Mouse (Mus musculus) cerebellum, postnatal 25 days (tissue): ENCODE data around the gene Casc1.

ENCODE experiments used
- DNase-seq, 2 experiments: peaks; one replicate each; pipeline ENCODE4 v3.0.0; 2021; ENCODE audit warnings: mixed read lengths in 2 of 2

Gene Casc1

DNA sequence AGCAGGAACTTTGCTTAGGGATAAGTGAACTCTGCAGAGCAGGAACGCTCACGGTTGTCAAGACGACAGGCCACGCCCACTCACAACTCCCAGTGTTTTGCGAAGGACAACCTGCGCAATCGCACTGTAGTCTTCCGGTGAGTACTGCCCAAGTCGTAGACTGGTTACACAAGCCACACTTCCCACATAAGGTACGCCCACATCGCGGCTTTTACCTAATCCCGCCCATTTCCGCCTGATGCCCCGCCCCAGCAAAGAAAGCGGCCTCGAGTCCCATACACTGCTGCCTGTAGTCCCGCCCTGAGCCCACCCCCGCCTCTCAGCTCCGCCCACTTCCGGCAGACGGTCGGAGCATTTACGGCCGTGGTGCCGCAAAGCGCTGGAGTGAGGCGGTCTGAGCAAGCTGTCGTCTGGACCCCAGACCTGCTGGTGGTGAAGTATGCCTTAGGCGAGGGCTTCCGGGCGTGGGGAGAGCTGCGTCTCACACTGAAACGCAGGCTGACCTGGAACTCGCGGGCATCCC, at the start of gene Casc1, which contains the start of gene Etfrf1:
Gene Casc1 (minus strand): TSS at position 190 of the 523 bp plus-strand sequence.
Gene Etfrf1 (plus strand): TSS at position 319 of the 523 bp plus-strand sequence.
- peak; percentile 96 to 97 for DNase-seq

DNA sequence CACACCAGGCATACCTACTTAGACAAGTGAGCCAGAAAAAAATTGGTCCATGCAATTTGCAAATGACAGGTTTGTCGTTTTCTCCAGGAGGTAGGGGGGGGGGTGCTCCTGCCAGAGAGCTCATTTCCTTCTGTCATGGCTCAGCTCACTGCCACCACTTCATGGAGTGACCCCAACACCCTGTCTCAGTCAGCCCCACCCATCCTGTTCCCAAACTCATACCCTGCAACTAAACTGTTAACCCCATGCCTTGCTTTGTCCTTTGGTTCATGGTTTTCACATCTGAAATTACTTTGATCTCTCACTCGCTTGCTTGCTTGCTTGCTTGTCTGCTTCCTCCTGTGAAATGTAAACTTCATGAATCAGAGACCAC, 45.9 kb upstream of the Casc1 start:
- DNase-seq: no peak

DNA sequence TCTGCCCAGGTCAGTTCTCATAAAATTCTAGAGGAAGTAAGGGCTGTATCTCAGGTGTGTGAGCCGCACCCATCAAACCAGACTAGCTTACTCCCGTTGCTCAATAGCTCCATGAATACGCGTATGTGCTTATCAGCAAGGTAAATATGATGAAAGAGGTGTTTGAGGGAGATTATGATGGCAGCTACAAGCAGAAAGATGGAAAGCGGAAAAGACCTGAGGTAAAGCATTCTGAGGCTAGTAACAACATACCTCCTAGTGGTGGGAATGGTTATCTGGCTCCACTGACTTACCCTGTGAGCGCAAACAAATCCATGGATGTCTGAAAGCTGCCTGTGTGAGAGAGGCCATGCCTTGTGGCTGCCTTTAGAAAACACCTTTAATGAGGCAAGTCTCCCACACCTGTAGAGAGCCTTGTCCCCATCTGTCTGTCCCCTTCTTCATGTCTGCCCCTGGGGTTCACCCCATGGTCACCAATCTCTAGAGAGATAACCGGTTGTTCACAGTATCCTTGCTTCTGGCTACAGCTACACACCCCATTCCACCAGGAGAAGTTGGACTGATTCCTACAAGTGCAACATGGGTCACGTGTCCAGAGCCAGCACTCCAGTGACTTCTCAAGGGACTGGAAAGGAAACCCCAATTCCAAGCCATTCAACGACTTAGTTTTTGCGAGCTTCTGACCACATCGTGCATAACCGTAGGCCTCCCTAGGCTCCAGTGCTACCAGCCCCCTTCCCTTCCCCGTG, 45.3 kb upstream of the Casc1 start:
- no peak for DNase-seq

DNA sequence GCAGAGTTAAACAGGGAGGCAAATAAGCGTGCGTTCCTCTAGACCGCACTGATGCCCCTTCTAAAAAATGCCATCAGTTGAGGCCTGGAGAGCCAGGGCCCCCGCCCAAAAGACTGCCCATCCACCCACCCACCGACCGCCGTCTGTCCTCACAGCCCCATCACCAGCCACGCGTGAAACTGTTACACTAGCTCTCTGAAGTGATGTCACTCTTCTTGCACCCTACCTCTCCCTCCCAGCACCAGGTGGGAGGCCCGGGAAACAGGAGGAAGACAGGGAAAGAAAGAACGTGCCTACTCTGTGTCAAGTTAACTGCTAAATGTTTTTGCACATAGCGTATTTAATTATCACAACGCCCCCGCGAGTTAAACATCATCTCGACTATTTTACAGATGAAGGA, 40.0 kb upstream of the Casc1 start:
- DNase-seq: peak in 1 of 2 experiments; percentile 53

DNA sequence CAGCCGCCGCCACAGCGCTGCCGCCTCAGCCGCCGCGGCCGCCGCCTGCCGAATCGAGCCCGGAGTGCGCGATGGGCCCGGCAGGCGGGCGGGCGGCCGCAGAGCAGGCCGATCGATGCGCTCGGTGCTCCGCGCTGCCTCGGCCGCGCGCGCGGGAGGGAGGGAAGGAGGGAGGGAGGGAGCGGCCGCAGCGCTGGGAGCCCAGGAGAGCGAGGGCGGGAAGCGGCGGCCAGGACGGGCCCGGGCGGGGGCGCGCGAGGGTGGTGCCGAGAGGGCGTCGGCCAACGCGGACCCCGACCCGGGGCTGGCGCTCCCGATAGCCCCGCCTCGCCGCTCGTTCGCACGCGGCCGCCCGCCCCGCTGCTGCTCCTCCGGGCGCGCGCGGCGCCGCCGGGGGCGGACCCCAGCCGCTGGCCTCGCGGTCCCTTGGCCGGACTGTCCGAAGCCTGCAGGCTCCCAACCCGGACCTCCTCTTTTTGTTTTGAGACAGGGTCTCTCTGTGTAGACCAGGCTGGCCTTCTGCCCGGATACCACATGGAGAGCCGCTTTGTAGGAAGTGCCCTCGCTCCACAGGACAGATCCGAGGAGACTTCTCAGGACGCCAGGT, 39.5 kb upstream of the Casc1 start, which contains the start of gene Kras:
Gene Kras (minus strand): TSS at position 55 of the 607 bp plus-strand sequence.
- peak; percentile 93 to 96 for DNase-seq

DNA sequence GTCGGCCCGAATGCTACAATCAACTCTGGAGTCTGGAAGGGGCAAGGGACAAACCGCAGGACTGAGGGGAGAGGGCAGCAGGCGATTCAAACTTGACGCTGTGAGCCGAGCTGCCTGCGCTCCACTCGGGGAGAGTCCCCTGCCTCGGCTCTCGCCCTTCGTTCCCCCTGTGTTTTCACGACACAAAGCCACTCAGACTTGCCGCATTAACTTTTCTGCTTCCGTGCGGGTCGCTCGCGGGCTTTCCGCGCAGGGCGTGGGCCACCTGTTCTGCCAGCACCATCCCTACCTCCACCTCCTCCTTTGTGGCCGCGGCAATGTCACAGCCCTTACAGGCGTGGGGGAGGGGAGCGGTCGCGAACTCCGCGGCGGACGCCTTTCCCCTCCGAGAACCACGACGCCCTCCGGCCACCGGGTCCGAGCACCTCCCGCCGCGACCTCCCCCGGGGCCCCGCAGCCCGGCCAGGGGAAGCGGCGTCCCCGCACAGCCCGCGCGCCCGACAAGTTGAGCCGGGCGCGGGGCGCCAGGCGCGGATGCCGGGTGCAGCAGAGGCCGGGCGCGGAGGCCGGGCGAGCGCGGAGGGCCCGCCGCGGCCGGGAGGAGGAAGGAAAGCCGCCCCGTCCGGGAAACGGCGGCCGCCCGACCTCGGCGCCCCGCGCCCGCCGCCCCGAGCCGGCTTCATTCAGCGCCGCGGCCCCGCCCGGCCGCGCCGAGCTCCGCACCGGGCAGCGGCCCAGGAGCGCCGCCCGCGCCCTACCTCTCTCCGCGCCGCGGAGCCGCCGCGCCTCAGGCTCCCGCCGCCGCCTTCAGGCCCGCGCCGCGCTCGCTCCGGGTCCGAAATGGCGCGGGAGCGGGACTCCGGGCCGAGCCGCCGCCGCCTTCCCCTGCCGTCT, 38.7 kb upstream of the Casc1 start:
- DNase-seq: peak; percentile 78

DNA sequence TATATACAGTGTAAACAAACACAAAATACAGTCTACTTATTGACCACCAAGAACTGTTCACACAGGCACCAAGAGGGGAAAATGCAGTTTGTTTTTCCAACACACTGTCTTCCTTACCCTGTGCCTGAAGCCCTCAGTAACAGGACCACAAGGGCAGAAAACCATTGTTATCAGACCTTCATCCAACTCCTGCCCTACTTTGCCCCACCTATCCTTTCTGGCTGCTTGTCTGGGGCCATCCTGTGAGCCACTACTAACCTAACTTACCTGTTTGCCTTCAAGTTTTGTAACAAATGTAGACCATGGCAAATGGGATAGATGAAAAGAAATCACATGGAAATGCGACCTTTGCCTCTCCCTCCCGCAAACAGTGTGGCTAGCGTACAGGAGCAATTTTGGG, 37.1 kb upstream of the Casc1 start:
- no peak for DNase-seq

DNA sequence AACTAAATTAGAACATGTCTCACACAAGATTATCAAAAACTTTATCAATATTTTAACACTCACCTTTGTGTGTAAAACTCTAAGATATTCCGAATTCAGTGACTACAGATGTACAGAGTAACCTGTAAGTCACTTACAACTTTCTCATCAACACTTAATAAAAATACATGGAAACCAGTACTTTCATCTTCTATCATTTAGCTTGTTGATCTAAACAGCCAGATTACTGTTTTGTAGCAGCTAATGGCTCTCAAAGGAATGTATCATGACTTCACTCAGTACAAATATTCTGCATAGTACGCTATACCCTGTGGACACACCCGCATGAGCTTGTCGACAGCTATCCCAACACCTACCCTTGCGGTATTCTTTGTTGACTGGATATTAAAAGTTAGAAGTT, 36.0 kb upstream of the Casc1 start:
- no peak for DNase-seq

DNA sequence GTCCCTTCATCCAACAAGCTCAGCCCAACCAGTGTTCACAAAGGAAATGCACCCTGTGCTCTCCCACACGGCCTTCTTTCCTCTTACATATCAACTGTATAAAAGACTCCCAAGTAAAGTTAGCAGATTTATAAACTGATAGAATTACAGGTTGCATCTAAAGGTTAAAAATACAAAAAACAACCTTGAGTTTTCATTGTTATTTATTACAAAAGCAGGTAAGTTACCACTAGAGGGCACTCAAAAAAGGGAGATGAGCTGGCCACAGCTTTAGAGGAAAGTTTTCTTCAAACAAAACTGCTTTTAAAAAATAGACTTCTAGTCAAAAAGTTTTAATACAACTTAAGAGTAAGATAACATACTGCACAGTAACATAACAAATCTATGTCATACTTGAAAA, 31.7 kb upstream of the Casc1 start:
- no peak for DNase-seq

DNA sequence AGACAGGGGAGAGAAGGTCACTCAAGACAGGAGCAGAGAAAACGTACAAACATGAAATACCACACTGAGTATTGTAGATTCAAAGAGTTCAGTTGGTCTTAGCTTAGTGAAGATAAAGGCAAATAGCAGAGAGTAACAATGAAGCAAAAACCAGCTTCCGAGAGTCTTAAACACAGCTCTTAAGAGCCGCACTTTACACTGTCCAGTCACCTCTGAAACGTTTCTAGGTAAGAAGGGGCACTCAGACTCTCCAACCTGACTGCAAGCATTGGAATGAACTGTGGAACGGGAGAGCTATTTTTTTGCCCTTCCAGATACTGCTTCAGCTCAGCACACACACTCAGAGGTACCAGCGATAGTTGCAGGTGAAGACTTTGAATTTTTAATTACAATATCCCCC, 29.5 kb upstream of the Casc1 start:
- DNase-seq: no peak

DNA sequence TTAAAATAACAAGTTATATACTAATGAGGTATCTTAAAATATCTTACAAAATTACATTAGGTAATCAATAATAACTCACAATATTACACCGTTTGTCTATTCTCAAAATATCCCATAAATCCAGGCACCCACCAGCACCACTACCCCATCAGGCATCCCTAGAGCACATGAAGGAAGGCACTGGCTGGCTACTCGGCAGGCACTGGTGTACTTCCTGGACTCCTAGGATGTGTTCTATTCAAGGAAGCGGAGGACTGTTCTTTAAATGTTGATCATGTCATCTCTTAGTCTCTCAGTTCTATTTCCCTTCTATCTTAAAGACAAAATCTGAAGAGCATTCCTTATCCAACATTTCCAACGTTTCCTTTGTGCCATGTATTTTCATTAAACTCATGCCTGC, 26.3 kb upstream of the Casc1 start:
- no peak for DNase-seq

DNA sequence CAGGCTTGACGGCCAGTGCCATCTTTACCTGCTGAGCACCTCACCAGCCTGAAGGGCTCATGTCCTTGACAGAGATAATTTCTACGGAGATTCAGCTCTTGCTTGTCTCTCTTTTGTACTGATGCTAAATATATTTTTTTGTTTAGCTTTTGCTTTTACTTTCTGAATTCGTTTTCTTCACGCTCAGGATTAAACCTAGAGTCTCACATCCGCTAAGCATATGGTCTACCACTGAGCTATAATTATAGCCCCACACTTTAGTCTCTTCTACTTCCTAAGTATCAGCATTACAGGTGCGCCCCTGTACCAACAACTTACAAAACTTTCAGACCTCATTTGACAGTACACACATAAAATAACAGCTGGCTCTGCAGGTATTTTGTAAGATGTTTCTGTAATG, 24.6 kb upstream of the Casc1 start:
- no peak for DNase-seq

DNA sequence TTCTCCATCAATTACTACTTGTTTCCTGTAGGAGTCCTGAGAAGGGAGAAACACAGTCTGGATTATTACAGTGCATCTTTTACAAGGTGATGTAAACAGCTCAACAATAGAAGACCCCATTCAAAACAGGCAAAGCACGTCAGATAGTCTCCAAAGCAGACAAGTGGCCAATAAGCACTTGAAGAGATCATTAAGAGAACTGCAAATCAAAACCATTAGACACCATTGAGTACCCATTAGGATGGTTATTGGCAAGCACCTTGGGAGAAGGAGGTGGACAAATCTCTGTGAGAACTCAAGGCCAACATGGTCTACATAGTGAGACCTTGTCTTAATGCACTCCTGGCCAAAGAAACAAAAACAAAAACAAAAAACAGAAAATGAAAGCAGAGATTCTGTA, 23.6 kb upstream of the Casc1 start:
- no peak for DNase-seq

DNA sequence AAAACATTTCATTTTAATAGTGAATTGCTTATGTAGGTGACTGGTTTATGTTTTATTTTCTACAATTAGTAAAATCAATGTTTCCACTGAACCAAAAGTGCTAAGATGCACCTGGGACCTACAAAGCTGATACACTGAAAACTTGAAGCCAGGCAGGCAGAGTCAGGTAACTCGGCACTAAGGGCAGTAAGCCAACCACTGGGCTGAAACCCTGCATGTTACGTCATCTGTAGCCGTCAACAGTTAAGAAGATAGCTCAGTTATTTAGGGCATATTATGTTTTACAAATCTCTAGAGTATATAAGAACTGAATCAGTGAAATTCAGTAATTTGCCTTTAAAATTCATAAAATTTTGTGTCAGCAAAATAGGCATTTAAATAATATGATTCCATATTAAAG, 15.5 kb upstream of the Casc1 start:
- peak in 1 of 2 experiments; percentile 38 for DNase-seq

DNA sequence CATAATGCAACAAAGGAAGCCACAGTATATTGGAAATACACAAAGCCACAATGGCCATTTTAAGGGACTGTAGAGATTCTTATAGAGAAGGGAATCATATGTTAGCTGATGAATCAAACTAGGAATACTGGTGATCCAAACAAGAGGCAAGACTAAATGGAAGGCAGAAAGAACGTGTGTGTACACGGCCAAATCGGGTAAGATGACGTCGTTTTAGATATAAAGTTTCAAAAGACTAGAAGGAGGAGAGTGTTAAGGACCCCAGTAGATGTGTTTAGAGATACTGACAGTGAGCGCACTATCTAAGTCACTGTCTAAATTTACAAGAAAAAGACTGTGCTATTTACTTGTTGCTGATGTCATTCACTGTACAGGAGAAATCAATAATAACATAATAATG, 13.4 kb upstream of the Casc1 start:
- no peak for DNase-seq

DNA sequence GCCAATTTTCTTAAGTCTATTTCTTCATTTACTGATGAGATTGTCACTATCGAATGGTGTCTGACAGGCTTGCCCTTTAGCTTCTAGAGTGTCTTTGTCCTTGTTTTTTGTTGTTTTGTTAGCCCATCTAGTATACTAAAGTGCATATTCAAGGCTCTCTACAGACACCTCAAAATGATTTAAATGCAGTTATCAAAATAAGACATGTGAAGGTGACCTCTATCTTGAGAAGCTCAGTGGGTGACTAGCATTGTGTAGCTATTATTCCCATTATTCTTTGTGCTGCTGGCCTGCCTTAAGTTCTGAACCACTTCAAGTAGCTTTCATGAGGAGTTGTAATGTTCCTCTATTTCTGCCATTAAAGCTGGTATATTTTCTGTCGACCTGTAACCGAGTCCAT, 5.0 kb upstream of the Casc1 start:
- no peak for DNase-seq

DNA sequence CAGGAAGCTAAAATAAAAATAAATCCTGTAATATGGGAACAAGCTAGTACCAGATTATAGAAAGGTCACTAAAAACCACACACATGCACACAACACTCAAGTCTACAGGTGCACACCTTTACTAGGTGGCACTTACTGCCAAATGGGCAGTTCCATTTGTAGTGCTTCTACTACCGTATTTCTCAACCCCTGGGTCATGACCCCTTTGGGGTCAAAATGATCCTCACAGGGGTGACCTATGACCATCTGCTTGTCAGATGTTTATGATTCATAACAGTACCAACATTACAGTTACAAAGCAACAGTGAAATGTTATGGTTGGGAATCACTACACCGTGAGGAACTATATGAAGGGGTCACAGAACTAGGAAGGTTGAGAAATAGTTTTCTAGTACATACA, 3.1 kb upstream of the Casc1 start:
- DNase-seq: no peak

DNA sequence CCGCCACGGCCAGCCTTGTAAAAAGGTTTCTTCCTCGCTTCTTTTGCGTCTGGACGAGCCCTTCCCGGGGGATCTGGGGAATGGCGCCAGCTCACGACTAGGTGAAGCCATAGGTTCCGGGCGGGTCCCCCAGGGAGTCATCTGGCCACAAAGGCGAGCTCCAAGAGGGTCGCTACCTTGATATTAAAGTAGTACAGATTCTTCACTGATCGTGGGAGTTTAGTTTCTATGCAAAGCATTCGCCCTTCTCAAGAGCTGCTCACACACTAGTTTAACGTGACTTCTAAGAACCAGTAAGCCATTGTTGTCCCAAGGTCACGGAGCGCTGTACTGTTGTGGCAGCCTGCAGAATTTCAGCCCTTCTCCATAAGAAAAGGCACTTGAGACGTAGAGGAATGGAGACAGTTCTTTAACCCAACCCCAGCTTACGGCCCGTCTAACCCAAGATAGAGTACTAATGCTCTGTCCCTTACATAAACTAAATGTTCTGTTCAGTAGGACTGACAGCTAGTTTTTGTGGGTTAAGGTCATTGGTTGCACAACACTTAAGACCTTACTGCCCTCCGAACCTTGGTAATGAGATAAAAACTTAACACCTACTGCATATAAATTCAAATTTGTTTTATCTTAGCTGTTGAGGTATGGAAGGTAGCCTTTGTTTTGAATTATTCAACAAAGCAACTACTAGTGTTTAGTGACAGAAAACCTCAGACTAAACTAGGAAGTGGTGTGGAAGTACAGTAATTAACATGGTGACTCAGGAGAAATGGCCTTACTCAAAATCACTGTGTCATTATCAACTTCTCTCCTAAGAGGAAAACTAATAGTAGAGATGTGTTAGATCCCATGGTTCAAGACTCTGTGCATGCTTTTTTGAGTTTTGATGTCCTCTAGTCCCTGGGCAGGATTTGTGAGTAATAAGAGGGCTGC, 836 bp upstream of the Casc1 start:
- no peak for DNase-seq

DNA sequence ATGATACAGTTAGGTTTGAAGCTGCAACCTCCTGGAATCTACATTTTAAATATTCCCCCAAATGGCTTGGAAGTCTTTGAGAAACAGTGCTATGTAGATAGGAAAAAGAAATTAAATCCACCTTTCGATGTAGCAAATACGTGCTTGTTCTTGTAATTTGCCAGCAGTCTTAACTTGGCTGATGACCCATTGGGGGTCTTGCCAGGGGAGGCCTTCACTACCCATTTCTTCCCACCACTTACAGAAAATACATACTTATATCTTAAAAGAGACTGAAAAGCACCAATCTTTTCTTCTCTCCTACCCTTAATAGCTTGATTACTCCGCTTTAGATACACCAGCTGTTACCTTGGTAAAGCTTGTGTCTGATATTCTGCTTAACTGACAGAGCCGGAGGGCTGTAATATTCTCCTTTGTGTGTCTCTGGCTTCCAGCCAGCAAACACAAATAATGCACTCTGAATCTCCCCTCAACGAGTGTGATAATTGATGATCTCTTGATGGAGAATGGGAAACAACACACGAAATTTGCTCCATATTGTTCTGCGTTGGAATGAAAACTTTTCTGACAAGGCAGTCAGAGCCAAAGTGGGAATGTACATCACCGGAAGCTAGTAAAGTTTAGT, 637 bp downstream of the Casc1 start:
- peak in 1 of 2 experiments; percentile 26 for DNase-seq

DNA sequence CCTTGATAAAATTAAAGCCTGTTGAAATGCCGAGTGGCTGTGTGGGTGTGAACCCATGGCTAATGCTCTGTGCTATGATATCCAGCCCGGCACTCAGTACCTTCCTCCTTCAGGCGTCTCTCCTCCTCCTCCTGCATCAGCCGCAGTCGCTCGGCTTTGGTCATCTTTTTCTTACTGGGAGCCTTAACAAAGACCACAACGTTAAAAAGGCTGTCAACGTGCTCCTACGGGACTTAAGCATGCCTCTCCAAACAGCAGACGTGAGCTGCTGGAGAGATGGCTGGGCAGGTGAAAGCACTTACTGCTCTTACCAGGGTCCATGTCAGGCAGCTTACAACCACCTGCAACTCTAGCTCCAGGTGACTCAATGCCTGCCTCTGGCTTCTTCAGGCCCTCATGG, 5.7 kb downstream of the Casc1 start:
- no peak for DNase-seq

DNA sequence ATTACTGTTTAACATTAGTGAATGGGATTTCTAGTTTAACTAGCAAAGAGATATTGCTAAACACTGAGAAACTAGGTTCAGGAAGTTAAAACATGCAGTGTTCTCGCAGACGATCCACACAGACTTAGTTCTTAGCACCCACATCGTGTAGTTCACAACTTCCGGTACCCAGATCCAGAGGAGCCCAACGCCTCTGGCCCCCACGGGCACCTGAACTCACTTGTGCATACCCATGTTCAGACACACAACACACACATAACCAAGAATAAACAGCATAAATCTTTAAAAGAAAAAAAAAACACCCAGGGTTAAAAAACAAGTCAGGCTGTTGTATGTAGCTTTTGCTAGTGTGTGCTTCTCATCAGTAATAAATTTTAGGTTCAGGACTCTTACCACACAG, 6.4 kb downstream of the Casc1 start:
- DNase-seq: no peak
